8 mouse cellular contexts compared by ENCODE assay signal in the genomic region with DNA sequence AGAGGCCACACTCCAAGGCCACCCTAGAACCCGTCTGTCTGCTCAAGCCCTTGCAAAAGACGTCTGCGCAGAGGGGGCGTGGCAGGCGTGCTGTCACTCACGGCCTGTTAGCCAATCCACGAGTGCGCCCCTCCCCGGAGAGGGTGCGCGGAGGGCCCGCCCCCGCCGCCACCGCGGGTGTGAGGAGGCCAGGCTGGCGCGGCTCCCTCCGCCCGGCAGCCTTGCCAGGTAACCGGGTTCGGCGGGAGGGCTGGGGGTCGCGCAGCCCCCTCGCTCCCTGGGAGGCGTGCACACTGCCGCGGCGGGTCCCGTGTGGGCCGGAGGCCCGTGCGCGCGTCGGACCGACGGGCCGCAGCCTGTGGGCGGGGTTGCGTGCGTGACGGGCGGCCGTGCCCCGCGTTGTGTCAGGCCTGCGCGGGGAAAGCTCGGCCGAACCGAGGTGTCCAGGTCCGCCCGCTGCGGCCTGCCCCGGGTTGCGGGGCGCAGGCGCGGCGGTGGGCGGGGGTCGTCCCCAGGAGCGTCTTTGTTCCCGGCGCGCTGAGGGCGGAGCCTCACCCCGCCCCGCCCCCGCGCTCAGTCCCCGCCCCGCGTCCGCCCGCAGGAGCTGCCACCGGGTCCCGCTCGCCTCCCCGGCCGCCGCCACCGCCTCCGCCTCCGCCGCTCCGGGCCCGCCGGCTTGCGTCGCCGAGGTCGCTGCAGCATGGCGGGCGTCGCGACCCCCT. TPM values are rescaled to one million over a fixed set of nuclear protein-coding genes. Genes with fewer than 3 reads are reported as not detected.
DNase-seq lines count a peak whose midpoint lies in the region; ATAC-seq and TF ChIP-seq lines count a peak whose summit lies in the region.

Gene Plcg1, plus strand, starts transcription at position 184 of the 722 bp plus-strand sequence.

- WGBS in hindbrain, embryonic 16.5 days = under 1% methylated on average over 55 of the region's 99 CpGs

- no peak for TF ChIP-seq CTCF in left cerebral cortex, adult 2 months (IDR thresholded peaks at IDR 0.05)

- peak; percentile 90 for DNase-seq in T-cell, adult 2 months (ENCODE audit: low spot score)
- DNase-seq in cerebellum, postnatal 36 days = peak; percentile 91 to 94
- peak; percentile 92 for DNase-seq in gastrocnemius, adult 18-20 months (ENCODE audit: low spot score)
- DNase-seq in left cerebral cortex, adult 2 months (ENCODE audit: extremely low spot score in 1 of 2, low spot score in 2 of 2) = peak; percentile 92 to 94
- peak; percentile 91 to 96 for DNase-seq in right cerebral cortex, adult 2 months (ENCODE audit: low spot score in 2 of 2)
- peak; percentile 95 for DNase-seq in urinary bladder, postnatal 14 days (ENCODE audit: low spot score)

- H3K9ac ChIP-seq in hindbrain, embryonic 16.5 days (ENCODE audit: low read depth, low read length) = peak within 1 kb of the TSS; percentile 100

- no peaks in the 10 kb centered on the region for H3K36me3 ChIP-seq in hindbrain, embryonic 16.5 days (ENCODE audit: control insufficient read depth, insufficient read depth, low read length)

- no peaks in the 10 kb centered on the region for H3K27me3 ChIP-seq in hindbrain, embryonic 16.5 days (replicated peaks; ENCODE audit: control insufficient read depth, insufficient read depth, low read length)

- H3K27ac ChIP-seq in hindbrain, embryonic 16.5 days (ENCODE audit: low read depth, low read length) = peak within 1 kb of the TSS; percentile 98
- peak within 1 kb of the TSS; percentile 97 for H3K27ac ChIP-seq in left cerebral cortex, adult 2 months

- H3K9me3 ChIP-seq in hindbrain, embryonic 16.5 days (ENCODE audit: control insufficient read depth, low read length) = no peaks in the 10 kb centered on the region

- peak within 1 kb of the TSS; percentile 96 for H3K4me3 ChIP-seq in hindbrain, embryonic 16.5 days (ENCODE audit: low read length)
- H3K4me3 ChIP-seq in left cerebral cortex, adult 2 months = peak within 1 kb of the TSS; percentile 94

- peak; percentile 94 for ATAC-seq in hindbrain, embryonic 16.5 days
- ATAC-seq in megakaryocyte, adult 5-6 weeks (ENCODE audit: poor library complexity, severe bottlenecking) = peak; percentile 84

- H3K4me2 ChIP-seq in hindbrain, embryonic 16.5 days (ENCODE audit: low read length) = peak within 1 kb of the TSS; percentile 89

- H3K4me1 ChIP-seq in hindbrain, embryonic 16.5 days (ENCODE audit: control insufficient read depth, insufficient read depth, low read depth, low read length) = peaks cover 36% of the 10 kb centered on the region

- intact Hi-C loops in left cerebral cortex, adult 2 months (cut with DNase I) = loop anchor here (2.0 to 5.0 kb wide), 2 partner anchors 141 to 156 kb away; partner anchors contain the start of gene Zhx3

RNA-seq across cellular contexts. Expression of gene Plcg1, which starts in this region (rescaled TPM):
- 10 to 100 TPM; 17.3 to 18.0 TPM for total RNA-seq in gastrocnemius, adult 18-20 months (2021)
- 41.5 and 54.8 TPM in 2 replicates for polyA plus RNA-seq in hindbrain, embryonic 16.5 days (2015; fragmentation: Nextera tagmentation; extraction: Ambion mirVana)
- 100 to 1,000 TPM; 117 to 123 TPM for total RNA-seq in left cerebral cortex, adult 2 months (2021)
- 3.3 and 6.0 TPM in 2 replicates for total RNA-seq in megakaryocyte, adult 5-6 weeks (2015)
- total RNA-seq in megakaryocyte, adult 5-6 weeks (2017) = 6.9 and 9.0 TPM in 2 replicates

Comparison
In these comparisons a context has a peak if more than half of its experiments do, and no peak if none do; other contexts are left out.
1. Peak in every context shown above with its lines: DNase-seq, ATAC-seq, H3K4me3 ChIP-seq and H3K27ac ChIP-seq.
2. RNA of gene Plcg1 (total RNA-seq): 117 to 123 TPM in left cerebral cortex, adult 2 months; 17.3 to 18.0 TPM in gastrocnemius, adult 18-20 months and 3.3 to 9.0 TPM in megakaryocyte, adult 5-6 weeks; every median in the first group is over 4 times any median in the second.